Mouse (Mus musculus) spleen, adult 2 months (tissue): ENCODE results near the gene Kctd11.

Experiments used
- CTCF ChIP-seq: fragments of 200-500 bp; IDR thresholded peaks from 2 replicates; pipeline ENCODE4 v1.5.1; 2011; ENCODE audit warnings: mild to moderate bottlenecking, inconsistent platforms; ENCODE audit not compliant: insufficient read depth, insufficient read length, insufficient replicate concordance; ENCODE audit errors: extremely low read depth
- POLR2A ChIP-seq: fragments of 200-500 bp; IDR thresholded peaks from 2 replicates; pipeline ENCODE4 v1.6.1; 2011; ENCODE audit warnings: low read depth, low read length, inconsistent platforms

DNA sequence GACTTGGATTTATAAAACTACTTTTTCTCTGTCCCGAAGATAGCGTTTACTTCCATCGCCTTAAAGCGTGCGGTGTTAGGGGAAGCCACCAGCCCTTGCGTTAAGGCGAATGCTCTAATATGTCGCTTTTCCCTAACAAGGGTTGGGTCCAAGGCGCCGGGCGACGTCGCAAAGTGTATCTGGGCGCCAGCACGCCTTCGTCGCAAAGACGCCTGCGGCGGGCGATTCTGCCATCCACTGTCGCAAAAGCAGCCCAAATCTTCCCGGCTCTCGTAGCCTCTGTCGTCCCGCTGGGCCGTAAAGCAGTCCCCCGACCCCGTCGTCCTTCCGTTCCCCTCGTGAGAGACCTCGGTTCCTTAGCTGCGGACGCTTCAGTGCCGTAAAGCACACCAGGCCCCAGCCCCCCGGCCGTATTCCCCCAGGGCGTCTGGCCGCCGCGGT is 20.2 kb upstream of the Kctd11 start:
- TF ChIP-seq CTCF (no peak), POLR2A (peak; percentile 45; the same call in 1 of the 2 replicates)
